Mouse (Mus musculus): ENCODE results near the gene Dlg4. TPM values are rescaled to one million over a fixed set of nuclear protein-coding genes. Genes with fewer than 3 reads are reported as not detected.
A peak's percentile ranks its signal among the peaks of the same experiment; 100 is the strongest.

Gene Dlg4
- total and polyA plus RNA-seq, 3 experiments: 6.5 to 24.7 TPM; not detected in 1

DNA sequence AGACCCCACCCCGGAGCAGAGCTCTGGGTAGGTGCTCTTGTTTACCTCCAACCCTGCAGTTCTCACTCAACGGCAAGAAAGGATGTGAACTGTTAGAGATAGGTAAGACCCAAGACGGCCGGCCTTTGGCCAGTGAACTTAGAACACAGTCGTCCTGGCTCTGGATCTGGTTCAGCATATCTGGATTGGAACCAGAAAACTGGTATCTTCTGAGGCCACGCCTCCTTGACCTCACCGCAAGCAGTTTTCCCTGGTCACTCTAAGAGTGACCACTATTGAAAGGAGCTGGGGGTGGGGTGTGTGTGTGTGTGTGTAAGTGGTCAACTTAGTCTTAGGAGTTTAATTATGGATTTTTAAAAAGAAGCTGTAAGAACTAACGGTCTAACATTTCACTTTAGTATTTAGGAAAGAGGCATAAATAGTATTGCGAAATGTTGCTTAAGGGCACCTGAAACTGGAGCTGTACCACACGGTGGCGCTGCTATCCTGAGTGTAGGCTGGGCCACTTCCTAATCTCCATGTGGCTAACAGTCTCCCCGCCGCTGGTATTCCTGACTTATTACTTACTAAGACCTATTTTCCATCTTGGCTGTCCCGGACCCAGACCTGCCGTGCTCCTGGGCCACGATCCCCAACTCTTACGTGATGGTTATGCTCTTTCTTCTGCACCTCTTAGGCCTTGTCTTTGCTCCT lies 57.8 kb downstream of the Dlg4 start:
- Histone ChIP-seq H3K27me3 (ENCODE audit: control insufficient read depth in 1 of 2, insufficient read depth in 2 of 2, low read length in 2 of 2) (no peaks in the 10 kb centered on the region), H3K9me3 (replicated peaks; ENCODE audit: insufficient read depth, low read length) (no peaks in the 10 kb centered on the region), H3K27ac (ENCODE audit: control insufficient read depth, low read depth, low read length) (peak overlapping the region; percentile 34; the same call in 1 of the 2 replicates), H3K4me1 (ENCODE audit: control insufficient read depth in 1 of 2, insufficient read depth in 2 of 2, low read length in 2 of 2) (peaks cover 6 to 17% of the 10 kb centered on the region in 2 experiments), H3K9ac (ENCODE audit: control insufficient read depth, low read depth, low read length, poor library complexity, severe bottlenecking) (peak overlapping the region; percentile 65), H3K79me2 (ENCODE audit: control insufficient read depth, insufficient read depth, low read length, poor library complexity) (no peaks in the 10 kb centered on the region), H3K4me3 (ENCODE audit: control insufficient read depth in 1 of 2, insufficient read depth in 1 of 2, low read depth in 2 of 2, low read length in 2 of 2) (peak overlapping the region; percentile 60 to 64), H3K36me3 (ENCODE audit: control insufficient read depth in 1 of 2, insufficient read depth in 2 of 2, low read length in 2 of 2) (peaks cover 0 to 10% of the 10 kb centered on the region in 2 experiments; a peak in 2 of 4 replicates)
- peak; percentile 93 for DNase-seq (ENCODE audit: low read depth, low spot score)
- TF ChIP-seq ZNF384 (IDR thresholded peaks at IDR 0.05; ENCODE audit: low read depth, low read length): no peak
- TF ChIP-seq MAX (IDR thresholded peaks at IDR 0.05; ENCODE audit: low read length): peak; percentile 61; the same call in 1 of the 2 replicates
- TF ChIP-seq SMC3 (IDR thresholded peaks at IDR 0.05; ENCODE audit: low read depth, low read length): peak; percentile 88
- no peak; the same call in 1 of the 2 replicates for TF ChIP-seq USF1 (IDR thresholded peaks at IDR 0.05; ENCODE audit: low read depth, low read length)
- TF ChIP-seq POLR2AphosphoS5 (IDR thresholded peaks at IDR 0.05; ENCODE audit: borderline replicate concordance, low read depth, low read length): no peak
- TF ChIP-seq EP300 (IDR thresholded peaks at IDR 0.05; ENCODE audit: low read depth in 1 of 2, low read length in 2 of 2): no peak
- no peak for TF ChIP-seq BHLHE40 (IDR thresholded peaks at IDR 0.05; ENCODE audit: borderline replicate concordance, low read depth, low read length)
- TF ChIP-seq MYC (IDR thresholded peaks at IDR 0.05; ENCODE audit: low read depth, low read length): peak; percentile 81
- TF ChIP-seq ZMIZ1 (IDR thresholded peaks at IDR 0.05; ENCODE audit: low read depth, low read length): no peak
- peak; percentile 88 for TF ChIP-seq RAD21 (IDR thresholded peaks at IDR 0.05; ENCODE audit: low read depth, low read length)
- TF ChIP-seq MAZ (IDR thresholded peaks at IDR 0.05; ENCODE audit: low read depth, low read length): no peak
- TF ChIP-seq ZKSCAN1 (IDR thresholded peaks at IDR 0.05; ENCODE audit: low read depth, low read length): no peak
- TF ChIP-seq TAL1 (IDR thresholded peaks at IDR 0.05; ENCODE audit: low read length): no peak
- peak; percentile 71 for TF ChIP-seq MXI1 (IDR thresholded peaks at IDR 0.05; ENCODE audit: low read depth, low read length)
- TF ChIP-seq E2F4 (IDR thresholded peaks at IDR 0.05; ENCODE audit: borderline replicate concordance, low read depth, low read length): no peak
- TF ChIP-seq TBP (IDR thresholded peaks at IDR 0.05; ENCODE audit: low read depth, low read length): 0 out of 2 replicates have a peak, but pooled peaks have one; percentile 22
- no peak for TF ChIP-seq CHD1 (IDR thresholded peaks at IDR 0.05; ENCODE audit: low read depth, low read length)
- peak; percentile 55; the same call in 1 of the 2 replicates for TF ChIP-seq SIN3A (IDR thresholded peaks at IDR 0.05; ENCODE audit: low read length)
- no peak for TF ChIP-seq MYB (IDR thresholded peaks at IDR 0.05; ENCODE audit: low read depth, low read length)
- TF ChIP-seq ETS1 (IDR thresholded peaks at IDR 0.05; ENCODE audit: low read depth, low read length): no peak
- no peak for TF ChIP-seq GATA1 (IDR thresholded peaks at IDR 0.05; ENCODE audit: low read depth, low read length)
- no peak for TF ChIP-seq KAT2A (conservative IDR thresholded peaks at IDR 0.05; ENCODE audit: low read depth, low read length)
- TF ChIP-seq TCF12 (IDR thresholded peaks at IDR 0.05; ENCODE audit: low read depth, low read length): peak; percentile 25; the same call in 1 of the 2 replicates
- TF ChIP-seq POLR2AphosphoS2 (IDR thresholded peaks at IDR 0.05; ENCODE audit: low read length): no peak
- TF ChIP-seq CTCF (IDR thresholded peaks at IDR 0.05 in 2 of 3, conservative IDR thresholded peaks at IDR 0.05 in 1 of 3; ENCODE audit: control insufficient read depth in 1 of 3, insufficient read depth in 1 of 3, low read depth in 2 of 3, low read length in 3 of 3, poor library complexity in 1 of 3, severe bottlenecking in 1 of 3): peak; percentile 72 to 91 (median 89)
- TF ChIP-seq RCOR1 (IDR thresholded peaks at IDR 0.05; ENCODE audit: low read depth, low read length): no peak
- no peak for TF ChIP-seq ELF1 (IDR thresholded peaks at IDR 0.05; ENCODE audit: low read depth, low read length)
- peak; percentile 78 for TF ChIP-seq ZC3H11A (IDR thresholded peaks at IDR 0.05; ENCODE audit: low read depth, low read length)
- TF ChIP-seq USF2 (IDR thresholded peaks at IDR 0.05; ENCODE audit: borderline replicate concordance in 1 of 2, insufficient read depth in 1 of 2, low read depth in 1 of 2, low read length in 2 of 2): no peak
- TF ChIP-seq NELFE (IDR thresholded peaks at IDR 0.05; ENCODE audit: low read depth, low read length): 0 out of 2 replicates have a peak, but pooled peaks have one; percentile 18
- TF ChIP-seq MAFK (IDR thresholded peaks at IDR 0.05; ENCODE audit: borderline replicate concordance, low read depth, low read length): no peak
- no peak for TF ChIP-seq HCFC1 (IDR thresholded peaks at IDR 0.05; ENCODE audit: low read depth, low read length)
- TF ChIP-seq CHD2 (IDR thresholded peaks at IDR 0.05; ENCODE audit: low read length): no peak
- TF ChIP-seq GABPA (IDR thresholded peaks at IDR 0.05; ENCODE audit: low read depth, low read length): no peak
- TF ChIP-seq NRF1 (IDR thresholded peaks at IDR 0.05; ENCODE audit: insufficient read depth, low read depth, low read length, poor library complexity, severe bottlenecking): no peak
- TF ChIP-seq JUND (IDR thresholded peaks at IDR 0.05; ENCODE audit: low read depth, low read length): 0 out of 2 replicates have a peak, but pooled peaks have one; percentile 47

All from MEL (cell line).